Mouse (Mus musculus) mouse embryonic stem cell (cell line): ENCODE measurements around the gene Lhfpl3.

Experiments used
- in situ Hi-C, 2 experiments: fragments of 300-500 bp; cut with MboI; formaldehyde crosslinking; loops; 1 replicate in 1 of 2; 3 replicates in 1 of 2; pipeline ENCODE4 v1.14.3; 2019 to 2020; ENCODE audit warnings: low sequenced_read_pairs in 2 of 2, low pct_unique_long_range_greater_than_20kb in 1 of 2, mixed read lengths in 1 of 2; ENCODE audit not compliant: unreplicated experiment in 1 of 2

Lhfpl3 gene

DNA sequence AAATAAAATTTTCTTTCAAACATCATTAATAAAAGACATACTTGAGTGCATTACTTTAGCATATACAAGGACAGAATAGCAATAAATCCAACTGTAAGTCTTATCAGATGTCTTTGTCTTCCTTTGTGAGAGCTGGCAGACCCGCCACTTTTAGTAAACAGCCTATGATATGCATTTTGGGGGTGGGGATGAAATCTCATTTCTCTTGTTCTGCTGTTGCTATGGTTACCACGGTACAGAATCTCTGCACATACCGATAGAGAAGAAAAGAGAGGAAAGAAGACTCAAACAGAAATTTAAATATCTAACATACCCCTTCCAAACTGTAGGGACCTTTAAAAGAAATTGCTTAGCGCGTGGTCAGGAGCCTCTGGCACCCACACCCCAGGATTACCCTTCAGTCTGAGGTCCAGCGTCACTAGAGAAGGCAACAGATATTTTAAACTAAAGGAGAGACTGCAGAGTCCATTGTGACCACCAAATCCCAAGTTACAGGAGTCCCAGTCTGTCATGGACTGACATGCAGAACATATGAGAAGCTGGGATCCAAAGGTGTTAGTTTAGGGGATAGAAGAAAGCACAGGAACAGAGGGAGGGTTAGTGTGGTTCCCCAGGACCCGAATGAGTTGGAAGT lies 151.9 kb downstream of the Lhfpl3 start:
- in situ Hi-C loops: no loop called here

DNA sequence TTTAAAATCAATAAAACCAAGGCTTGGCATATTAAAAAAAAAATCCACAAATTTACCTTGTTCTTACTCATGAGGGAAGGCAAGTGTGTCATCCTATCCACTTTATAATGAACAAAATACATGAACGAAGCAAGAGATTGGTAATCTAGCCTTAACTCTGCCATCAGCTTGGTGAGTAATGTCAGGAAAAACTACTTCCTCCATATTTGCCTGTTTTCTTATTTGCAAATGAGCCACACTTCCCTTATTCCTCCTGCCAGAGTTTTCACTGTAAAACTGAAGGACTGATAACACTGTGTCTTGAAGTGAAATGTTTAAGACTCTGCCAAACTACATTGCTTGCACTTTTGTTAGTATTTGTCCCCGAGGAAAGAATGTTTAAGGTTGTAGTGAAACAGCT lies 152.7 kb downstream of the Lhfpl3 start:
- in situ Hi-C loops: no loop called here

DNA sequence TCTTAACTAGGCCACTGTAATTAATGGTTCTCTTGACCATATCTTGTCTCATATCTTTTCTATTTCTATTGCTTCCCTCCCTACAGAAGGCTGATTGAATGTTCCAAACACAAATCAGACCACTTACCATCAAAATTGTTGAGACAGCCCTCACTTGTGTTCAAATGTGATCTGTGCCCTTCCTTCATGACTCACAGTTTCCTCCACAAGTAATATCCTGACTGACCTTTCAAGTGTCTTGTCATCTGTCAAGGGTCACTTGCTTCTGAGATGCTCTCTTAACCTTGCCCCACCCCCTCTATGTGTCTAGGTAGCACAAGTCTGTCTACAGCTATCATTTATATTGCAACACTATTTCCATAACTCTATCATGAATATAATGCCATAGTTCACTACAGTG lies 154.1 kb downstream of the Lhfpl3 start:
- in situ Hi-C loops: no loop called here

DNA sequence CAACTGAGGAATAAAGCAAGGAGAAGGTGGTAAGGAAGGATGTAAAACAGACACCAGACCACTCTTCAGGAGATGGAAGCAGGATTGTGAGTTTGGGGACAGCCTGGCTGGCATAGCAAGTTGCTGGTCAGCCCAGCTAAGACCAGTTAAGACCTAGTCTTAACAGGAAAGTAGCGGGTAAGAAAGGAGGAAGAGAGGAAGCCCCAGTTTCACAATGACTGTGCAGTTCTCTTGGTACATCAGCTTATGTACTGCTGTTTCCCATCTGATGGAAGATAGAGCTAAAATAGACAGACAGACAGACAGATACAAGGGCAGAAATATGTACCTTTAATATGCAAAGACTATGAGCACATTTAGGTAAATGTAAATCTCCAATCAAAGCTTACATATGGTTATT lies 171.3 kb downstream of the Lhfpl3 start:
- in situ Hi-C loops: no loop called here

DNA sequence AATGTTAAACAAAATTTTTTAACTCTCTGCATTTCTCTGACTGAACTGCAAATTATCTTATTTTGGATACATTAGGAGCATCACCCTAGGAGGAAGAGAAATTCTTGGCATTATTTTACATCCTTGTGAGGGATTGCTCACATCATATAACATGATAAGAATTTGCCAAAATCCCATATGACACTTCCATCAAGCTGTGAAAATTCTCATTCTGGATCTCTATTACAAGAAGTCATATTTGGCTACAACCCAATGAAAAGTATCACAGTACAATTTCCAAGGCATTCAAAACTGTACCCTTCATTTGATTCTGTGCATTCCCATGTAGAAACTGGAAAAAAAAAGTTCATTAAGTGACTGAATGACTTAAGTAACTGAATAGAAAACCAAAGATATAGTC lies 180.3 kb downstream of the Lhfpl3 start:
- in situ Hi-C loops: no loop called here

DNA sequence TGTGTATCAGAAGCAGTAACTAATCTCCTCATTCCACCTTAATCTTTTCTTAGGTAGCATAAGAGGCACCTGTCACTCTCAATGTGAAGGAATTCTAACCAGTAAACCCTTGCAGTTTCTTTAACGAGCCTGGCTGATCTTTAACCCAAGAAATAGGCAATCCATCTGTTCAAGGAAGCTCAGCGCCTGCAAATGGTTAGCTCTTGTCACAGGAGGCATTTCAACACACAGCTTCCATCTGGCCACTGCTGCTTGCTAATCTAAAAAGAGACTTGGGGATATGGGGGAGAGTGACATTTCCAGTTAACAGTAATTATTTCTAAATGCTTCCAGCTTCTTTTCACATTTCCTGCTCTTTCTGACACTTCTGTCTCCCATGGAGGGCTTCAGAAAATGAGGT lies 182.9 kb downstream of the Lhfpl3 start:
- in situ Hi-C loops: no loop called here

DNA sequence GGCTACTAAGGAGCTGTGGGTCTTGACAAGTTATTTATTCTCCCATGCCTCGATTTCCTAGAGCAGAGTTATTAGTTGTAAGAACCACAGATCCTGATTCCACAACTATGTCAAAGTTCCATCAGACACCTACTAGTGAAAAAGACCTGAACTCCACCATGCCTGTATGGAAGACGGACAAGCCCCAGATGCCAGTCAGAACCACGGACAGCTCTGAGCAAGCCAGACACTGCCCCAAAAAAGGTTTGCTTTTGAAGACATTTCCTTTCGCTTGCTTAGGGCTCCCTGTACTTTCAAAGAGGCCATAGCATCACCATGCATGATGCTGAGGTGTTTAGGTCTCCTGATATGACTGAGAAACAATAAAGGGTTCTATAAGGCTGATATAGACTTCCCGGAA lies 197.4 kb downstream of the Lhfpl3 start:
- in situ Hi-C loops: no loop called here

DNA sequence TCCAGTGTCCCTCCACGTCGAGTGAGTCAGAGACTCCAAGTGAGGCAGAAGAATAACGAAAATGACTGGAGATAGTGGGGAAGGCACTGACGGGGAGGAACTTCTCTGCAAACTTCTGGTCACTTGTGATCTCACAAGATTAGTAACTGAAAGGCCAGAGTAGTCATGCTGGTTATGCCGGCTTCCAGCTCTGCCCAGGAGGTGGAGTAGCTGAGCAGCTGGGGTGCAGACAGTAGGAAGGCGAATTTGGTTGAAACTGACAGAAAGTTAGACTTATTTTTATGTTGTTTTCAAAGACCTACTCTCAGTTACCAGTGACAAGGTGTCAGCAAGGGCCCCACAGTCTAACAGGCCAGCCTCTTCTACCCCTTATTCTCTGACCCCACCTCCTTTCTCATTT lies 217.4 kb downstream of the Lhfpl3 start:
- in situ Hi-C loops: no loop called here

DNA sequence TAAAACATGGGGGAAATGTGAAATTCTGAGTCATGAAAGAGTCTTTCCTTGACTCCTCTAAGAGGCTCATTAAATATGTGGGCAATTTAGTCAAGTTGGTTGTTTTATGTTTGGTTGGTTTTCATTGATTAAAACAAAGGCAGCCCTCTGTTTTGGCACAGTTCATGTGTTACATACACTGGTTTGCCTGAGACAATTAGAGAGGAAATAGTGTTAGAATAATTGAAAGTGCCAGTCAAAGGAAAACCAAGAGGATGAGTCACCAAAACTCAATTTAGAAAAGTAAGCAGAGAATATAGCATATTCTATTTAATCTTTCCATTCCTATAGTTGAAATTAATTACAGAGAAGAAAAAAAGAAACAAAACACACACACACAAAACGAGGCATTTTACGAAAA lies 240.9 kb downstream of the Lhfpl3 start:
- in situ Hi-C loops: no loop called here

DNA sequence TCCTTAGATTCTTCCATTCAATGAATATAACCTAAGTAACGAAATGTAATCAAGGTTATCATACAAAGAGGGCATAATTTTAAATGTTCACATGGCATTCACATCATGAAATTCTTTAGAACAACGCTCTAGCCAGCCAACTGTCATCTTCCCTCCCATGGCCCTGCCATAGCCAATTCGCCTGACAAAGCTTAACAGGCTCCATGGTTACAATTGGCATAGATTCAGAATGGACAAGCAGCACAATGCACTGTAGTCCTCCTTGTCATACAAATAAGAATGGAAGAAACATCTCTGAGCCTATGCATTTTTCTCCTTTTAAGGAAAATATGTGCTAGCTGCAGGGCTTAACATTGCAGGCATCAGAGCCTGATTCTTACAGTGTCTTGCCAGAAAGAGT lies 254.0 kb downstream of the Lhfpl3 start:
- in situ Hi-C loops: no loop called here

DNA sequence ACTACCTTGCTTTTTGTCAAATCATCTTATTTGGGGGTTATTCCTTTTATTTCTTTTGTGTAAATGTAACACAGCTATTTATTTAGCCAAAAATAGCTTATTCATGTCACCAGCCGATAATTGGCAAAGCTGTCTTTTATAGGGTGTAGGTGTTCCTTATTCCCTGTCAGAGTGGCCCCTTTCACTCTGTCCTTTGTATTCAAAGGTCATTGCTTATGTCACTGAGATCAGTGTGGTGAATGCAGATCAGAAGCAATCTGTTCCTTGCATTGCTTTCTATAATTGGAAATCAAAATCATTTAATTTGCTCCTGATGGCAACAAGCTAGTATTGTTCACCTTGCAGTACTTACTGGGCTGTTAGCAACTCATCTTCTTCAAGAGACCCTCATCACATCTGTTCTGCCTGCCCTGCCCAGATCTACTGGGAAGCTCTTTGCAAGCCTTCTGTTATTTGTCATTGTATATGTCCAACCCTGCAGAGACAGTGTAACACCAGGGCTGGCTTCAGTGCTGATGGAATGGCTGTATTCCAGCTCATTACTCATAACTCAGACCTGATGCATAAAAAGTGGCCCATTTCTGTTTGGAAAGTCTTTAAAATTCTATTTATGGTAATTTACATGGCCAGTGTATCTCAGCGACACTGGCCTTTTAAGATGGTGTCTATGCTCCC lies 257.4 kb downstream of the Lhfpl3 start:
- in situ Hi-C loops: no loop called here

DNA sequence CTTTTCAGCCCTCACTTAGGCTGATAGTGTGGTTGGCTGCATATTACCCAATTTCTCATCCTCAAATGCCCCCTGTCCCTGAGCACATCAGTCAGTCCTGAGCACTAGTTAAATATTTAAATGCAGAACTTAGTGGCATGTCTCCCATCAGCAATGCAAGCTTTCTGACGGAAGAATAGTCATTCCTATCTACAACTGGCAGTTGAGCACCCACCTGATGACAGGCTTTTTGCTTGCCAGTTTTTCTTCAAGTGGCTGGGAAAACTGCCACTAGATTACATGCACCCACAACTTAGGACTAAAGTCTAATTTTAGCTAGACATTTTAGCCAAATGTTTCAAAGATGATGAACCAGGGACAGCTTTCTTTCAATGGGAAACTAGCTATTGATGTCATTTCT lies 260.3 kb downstream of the Lhfpl3 start:
- in situ Hi-C loops: no loop called here

DNA sequence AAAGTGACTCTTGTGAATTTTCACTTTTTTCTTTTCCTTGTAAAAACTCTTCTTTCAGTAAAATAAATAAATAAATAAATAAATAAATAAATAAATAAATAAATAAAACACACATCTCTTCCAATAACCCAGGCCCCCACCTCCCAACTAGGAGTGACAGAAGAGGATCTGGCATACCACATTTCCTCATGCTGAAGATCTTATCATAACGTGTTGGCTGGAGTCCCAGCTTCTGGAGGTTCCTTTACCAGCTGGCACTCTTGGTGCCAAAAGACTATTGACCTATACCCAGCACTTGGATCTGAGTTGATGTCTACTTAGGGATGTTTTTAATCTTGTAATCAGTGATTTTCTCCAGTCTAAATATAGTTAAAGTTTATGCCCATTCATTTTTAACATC lies 264.6 kb downstream of the Lhfpl3 start:
- in situ Hi-C loops: no loop called here

DNA sequence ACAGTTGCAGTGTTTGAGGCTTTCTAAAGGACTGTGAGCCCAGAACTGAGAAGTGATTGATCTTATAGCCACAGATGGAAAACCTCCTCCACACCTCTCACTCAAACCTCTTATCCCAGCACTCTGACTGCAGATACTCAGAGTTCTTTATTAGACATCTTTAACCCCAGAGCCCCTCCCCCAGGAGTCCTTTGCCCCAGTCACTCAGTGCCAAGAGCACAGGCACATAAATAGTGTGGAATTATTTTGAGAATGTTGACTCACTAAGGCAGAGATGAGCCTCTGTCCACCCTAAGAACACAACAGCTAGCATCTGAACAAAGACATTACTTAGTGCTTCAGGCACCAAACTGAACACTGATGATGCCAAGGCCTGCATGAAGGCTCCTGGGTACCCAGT lies 268.1 kb downstream of the Lhfpl3 start:
- in situ Hi-C loops: no loop called here

DNA sequence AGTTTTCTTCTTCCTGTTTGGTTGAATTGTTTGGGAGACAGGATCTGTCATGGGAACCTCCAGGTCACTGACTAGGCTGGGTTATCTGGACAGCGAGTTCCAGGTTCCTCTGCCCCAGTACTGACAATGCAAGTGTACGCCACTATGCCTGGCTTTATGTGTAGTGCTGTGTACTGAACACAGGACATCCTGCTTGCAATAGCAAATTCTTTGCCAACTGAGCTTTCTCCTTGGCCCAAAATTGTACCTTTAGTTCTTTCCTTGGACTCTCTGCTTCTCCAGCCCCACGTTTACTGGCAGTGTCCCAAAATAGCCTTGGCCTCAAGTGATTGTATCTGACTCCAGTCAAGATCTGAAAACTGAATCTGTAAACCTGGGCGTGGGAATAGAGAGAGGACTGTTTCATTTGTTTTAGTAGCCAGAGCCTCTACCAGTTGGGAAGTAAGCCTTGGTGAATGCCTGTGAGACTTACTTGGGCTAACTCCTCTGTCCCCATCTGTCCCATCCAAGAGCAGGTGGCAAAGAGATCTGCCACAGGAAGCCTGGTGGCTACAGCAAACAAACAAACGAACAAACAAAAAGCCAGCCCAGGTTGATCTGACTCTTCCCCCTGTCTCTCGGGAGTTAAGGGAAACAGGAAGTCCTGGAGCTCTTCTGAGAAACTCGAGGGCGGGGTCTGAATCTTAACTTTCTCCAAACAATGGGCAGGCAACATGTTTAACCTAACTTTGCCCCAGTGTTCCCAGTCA lies 269.9 kb downstream of the Lhfpl3 start:
- in situ Hi-C loops: no loop called here

DNA sequence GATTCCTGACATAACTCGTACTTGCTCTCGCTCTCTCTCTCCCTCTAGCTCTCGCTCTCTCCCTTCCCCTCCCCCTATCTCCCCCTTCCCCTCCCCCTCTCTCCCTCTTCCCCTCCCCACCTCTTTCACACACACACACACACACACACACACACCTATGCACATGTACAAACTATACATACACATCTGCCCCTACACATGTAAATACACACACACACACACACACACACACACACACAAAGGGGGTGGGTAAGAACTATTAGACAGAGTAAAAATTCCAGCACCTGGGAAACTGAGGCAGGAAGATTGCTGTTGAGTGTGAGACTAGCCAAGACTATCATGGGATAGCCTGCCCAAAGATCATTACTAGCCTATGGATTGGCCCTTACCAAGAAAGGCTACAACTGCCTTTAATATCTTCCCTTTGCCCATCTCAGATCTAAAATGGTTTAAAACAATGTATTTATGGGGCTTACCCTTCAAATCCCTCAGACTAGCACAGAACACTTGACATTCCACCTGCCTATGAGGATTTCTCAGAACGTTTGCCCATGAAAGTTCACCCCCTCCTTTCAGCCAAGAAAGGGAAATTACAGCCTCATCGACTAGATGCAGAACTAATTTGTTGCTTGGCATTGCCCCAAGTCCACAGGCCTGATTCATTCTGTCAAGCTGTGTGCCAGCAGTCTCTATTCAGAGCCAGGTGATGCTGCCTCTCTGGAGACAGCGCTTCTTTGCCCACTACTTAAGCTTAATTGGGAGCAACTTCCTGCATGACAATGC lies 289.3 kb downstream of the Lhfpl3 start:
- in situ Hi-C loops: no loop called here

DNA sequence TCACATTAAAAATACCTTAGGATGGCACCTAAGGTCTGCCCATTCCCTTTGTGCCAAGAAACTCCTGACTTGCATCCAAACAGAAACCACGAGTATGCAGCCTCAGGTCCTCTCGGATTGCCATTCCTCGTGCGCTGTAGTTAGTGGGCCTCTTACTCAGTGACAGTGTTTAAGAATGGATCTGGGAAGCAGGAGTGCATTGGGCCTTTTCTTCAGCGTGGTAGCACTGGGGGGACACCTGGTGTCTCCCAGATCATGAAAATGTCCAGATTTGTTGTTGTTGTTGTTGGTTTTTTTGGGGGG lies 289.8 kb downstream of the Lhfpl3 start:
- in situ Hi-C loops: no loop called here

DNA sequence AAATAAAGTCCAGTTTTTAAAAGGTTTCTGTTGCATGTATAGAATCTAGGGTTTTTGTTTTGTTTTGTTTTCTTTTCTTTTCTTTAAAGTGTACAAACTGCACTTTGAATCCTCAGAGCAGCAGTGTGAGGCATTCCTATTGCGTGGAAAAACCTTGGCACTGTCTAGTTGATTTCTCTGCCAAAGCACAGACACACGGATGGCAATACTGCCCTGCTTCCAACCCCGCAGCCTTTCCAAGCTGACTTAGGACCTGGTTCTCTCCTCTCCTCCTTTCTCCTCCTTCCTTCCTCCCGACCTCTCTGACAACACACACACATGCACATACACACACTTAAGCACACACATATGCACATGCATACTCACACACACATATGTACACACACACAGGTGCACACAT lies 294.6 kb downstream of the Lhfpl3 start:
- in situ Hi-C loops: no loop called here

DNA sequence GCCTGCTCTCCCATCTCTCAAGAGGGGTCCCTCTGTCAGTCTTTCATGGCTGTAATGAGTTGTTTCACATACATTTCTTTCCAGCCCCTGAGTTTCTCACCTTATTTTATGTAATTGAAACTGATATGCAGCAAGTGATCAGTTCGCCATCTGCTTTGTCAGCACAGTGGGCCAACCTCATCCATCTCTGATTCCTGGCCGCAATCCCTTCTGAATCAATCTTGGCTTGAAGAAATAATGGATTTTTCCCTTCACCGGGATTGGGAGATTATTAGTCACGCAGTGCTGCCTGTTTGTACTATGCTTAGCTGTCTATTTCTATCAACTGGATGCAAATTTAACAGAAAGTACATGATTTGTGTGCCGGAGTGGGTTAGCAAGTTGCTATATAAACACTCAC lies 297.0 kb downstream of the Lhfpl3 start:
- in situ Hi-C loops: no loop called here
